9 mouse cellular contexts compared by ENCODE assay signal in the genomic region with DNA sequence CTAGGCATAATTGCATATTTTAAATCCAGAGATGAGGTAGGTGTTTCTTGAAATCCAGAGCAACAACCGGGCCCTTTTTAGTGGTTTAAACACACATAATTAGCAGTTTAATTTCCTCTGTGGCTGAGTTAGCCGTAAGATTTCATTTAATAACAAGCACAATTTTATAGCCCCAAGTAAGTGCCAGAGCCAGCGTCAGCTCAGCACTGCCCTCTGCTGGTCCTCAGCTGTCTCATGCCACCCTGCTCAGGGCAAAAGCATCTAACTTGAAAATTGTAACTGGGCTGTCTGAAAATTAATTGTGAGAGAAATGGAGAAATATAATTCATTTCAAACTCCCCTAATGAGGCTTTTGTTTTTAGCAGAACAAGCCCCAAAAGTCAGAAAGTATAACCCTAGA.
DNase-seq lines count a peak whose midpoint lies in the region; ATAC-seq and TF ChIP-seq lines count a peak whose summit lies in the region.
"Had no signal": no experiment of that assay in that cellular context is flagged by ENCODE, and none has a peak within 500 bp of the region (broad histone marks: within the 10 kb centered on the region; RNA-seq: fewer than 3 reads in every experiment).

No protein-coding gene starts in this region.

- no peaks in the 10 kb centered on the region for H3K36me3 ChIP-seq in heart, adult 2 months (ENCODE audit: control insufficient read depth, insufficient read depth, low read length)
- no peaks in the 10 kb centered on the region for H3K36me3 ChIP-seq in heart, embryonic 11.5 days (ENCODE audit: control insufficient read depth, insufficient read depth, low read length)
- no peaks in the 10 kb centered on the region for H3K36me3 ChIP-seq in forebrain, embryonic 13.5 days (ENCODE audit: poor library complexity, severe bottlenecking)
- no peaks in the 10 kb centered on the region for H3K36me3 ChIP-seq in neural tube, embryonic 11.5 days (ENCODE audit: control insufficient read depth, insufficient read depth, low read length)

- intact Hi-C loops in heart, adult 2 months (cut with DNase I), result loop anchor here (1.0 kb wide), 1 partner anchor 1054 kb away; no protein-coding TSS in a partner anchor
- intact Hi-C loops in left cerebral cortex, postnatal 25 days (cut with DNase I), result loop anchor here (5.0 kb wide), 5 partner anchors 438 to 1053 kb away; partner anchors contain the start of gene Tle4

- no peak for ATAC-seq in heart, embryonic 11.5 days (replicated peaks; ENCODE audit: insufficient number of reproducible peaks, low FRiP score, low TSS enrichment)
- peak; percentile 76 for ATAC-seq in forebrain, embryonic 13.5 days
- no peak for ATAC-seq in neural tube, embryonic 11.5 days (ENCODE audit: insufficient read depth, low FRiP score, low TSS enrichment)

- no peak overlapping the region for H3K9ac ChIP-seq in heart, adult 2 months (ENCODE audit: low read depth, low read length)
- H3K9ac ChIP-seq in heart, embryonic 11.5 days (ENCODE audit: low read depth, low read length), result no peak overlapping the region
- no peak overlapping the region for H3K9ac ChIP-seq in forebrain, embryonic 13.5 days
- H3K9ac ChIP-seq in neural tube, embryonic 11.5 days (ENCODE audit: low read length), result no peak overlapping the region

- TF ChIP-seq EP300 in heart, adult 2 months (IDR thresholded peaks at IDR 0.05; ENCODE audit: insufficient read depth, low read depth, low read length), result no peak

- no peaks in the 10 kb centered on the region for H3K27me3 ChIP-seq in heart, adult 2 months (ENCODE audit: control insufficient read depth, insufficient read depth, low read length)
- no peaks in the 10 kb centered on the region for H3K27me3 ChIP-seq in heart, embryonic 11.5 days (ENCODE audit: control insufficient read depth, insufficient read depth, low read length)
- H3K27me3 ChIP-seq in forebrain, embryonic 13.5 days, result peaks cover 30% of the 10 kb centered on the region
- no peaks in the 10 kb centered on the region for H3K27me3 ChIP-seq in neural tube, embryonic 11.5 days (ENCODE audit: control insufficient read depth, insufficient read depth, low read length)
- H3K27me3 ChIP-seq: megakaryocyte, embryonic 14.5 days had no signal

- H3K4me2 ChIP-seq in heart, embryonic 11.5 days, result no peak overlapping the region
- H3K4me2 ChIP-seq in forebrain, embryonic 13.5 days, result no peak overlapping the region
- H3K4me2 ChIP-seq in neural tube, embryonic 11.5 days (ENCODE audit: low read depth), result no peak overlapping the region

- peak; percentile 15 to 56 for DNase-seq in heart, adult 2 months
- DNase-seq in brain, embryonic 14.5 days (ENCODE audit: low read depth), result peak; percentile 90
- DNase-seq in hindlimb bud, embryonic 11.5 days (ENCODE audit: extremely low spot score, low read depth, low spot score), result peak; percentile 39
- DNase-seq in left cerebral cortex, postnatal 25 days (ENCODE audit: low spot score in 2 of 2), result peak; percentile 69 to 70
- peak; percentile 75 for DNase-seq in neural tube, embryonic 11.5 days (ENCODE audit: low spot score)
- DNase-seq in testis, postnatal 10 days (ENCODE audit: low spot score), result peak; percentile 84

- peak; percentile 95 for TF ChIP-seq CTCF in heart, adult 2 months (IDR thresholded peaks at IDR 0.05)
- TF ChIP-seq CTCF in brain, embryonic 14.5 days (IDR thresholded peaks at IDR 0.05; ENCODE audit: borderline replicate concordance, extremely low read depth, insufficient read depth, insufficient read length), result peak; percentile 96

- H3K79me2 ChIP-seq in heart, adult 2 months (replicated peaks; ENCODE audit: control insufficient read depth, insufficient read depth, low read length), result no peaks in the 10 kb centered on the region

- no peaks in the 10 kb centered on the region for H3K9me3 ChIP-seq in heart, embryonic 11.5 days (replicated peaks; ENCODE audit: control insufficient read depth, low read length)
- H3K9me3 ChIP-seq in forebrain, embryonic 13.5 days (replicated peaks), result no peaks in the 10 kb centered on the region
- no peaks in the 10 kb centered on the region for H3K9me3 ChIP-seq in neural tube, embryonic 11.5 days (ENCODE audit: control insufficient read depth, low read length)
- H3K9me3 ChIP-seq: megakaryocyte, embryonic 14.5 days had no signal

- no peak overlapping the region for H3K27ac ChIP-seq in heart, adult 2 months
- no peak overlapping the region for H3K27ac ChIP-seq in heart, embryonic 11.5 days (ENCODE audit: low read depth, low read length)
- no peak overlapping the region for H3K27ac ChIP-seq in forebrain, embryonic 13.5 days
- no peak overlapping the region for H3K27ac ChIP-seq in neural tube, embryonic 11.5 days (ENCODE audit: low read depth, low read length)

- H3K4me3 ChIP-seq in heart, adult 2 months, result no peak overlapping the region
- no peak overlapping the region for H3K4me3 ChIP-seq in heart, embryonic 11.5 days (ENCODE audit: low read depth, low read length)
- no peak overlapping the region for H3K4me3 ChIP-seq in forebrain, embryonic 13.5 days
- H3K4me3 ChIP-seq in neural tube, embryonic 11.5 days (ENCODE audit: low read depth, low read length), result no peak overlapping the region
- H3K4me3 ChIP-seq: megakaryocyte, embryonic 14.5 days had no signal

- WGBS in heart, adult 2 months, result 16% methylated on average over 3 of the region's 3 CpGs
- WGBS in heart, embryonic 11.5 days (ENCODE audit: insufficient replicate concordance), result 24% methylated on average over 3 of the region's 3 CpGs
- 6% methylated on average over 3 of the region's 3 CpGs for WGBS in forebrain, embryonic 13.5 days
- 14% methylated on average over 3 of the region's 3 CpGs for whole genome bisulfite sequencing in neural tube, embryonic 11.5 days

- no peak for TF ChIP-seq POLR2A in heart, adult 2 months (IDR thresholded peaks at IDR 0.05; ENCODE audit: insufficient read depth, low read depth, low read length)
- no peak for TF ChIP-seq POLR2A in brain, embryonic 14.5 days (IDR thresholded peaks at IDR 0.05; ENCODE audit: borderline replicate concordance, extremely low read depth, insufficient read depth, insufficient read length, poor library complexity, severe bottlenecking)

- H3K4me1 ChIP-seq in heart, adult 2 months (ENCODE audit: control insufficient read depth, insufficient read depth, low read length), result no peaks in the 10 kb centered on the region
- H3K4me1 ChIP-seq in heart, embryonic 11.5 days (ENCODE audit: control insufficient read depth, insufficient read depth, low read length), result no peaks in the 10 kb centered on the region
- H3K4me1 ChIP-seq in forebrain, embryonic 13.5 days, result peaks cover 5% of the 10 kb centered on the region; the same call in 1 of the 2 replicates
- H3K4me1 ChIP-seq in neural tube, embryonic 11.5 days (ENCODE audit: control insufficient read depth, insufficient read depth, low read length), result no peaks in the 10 kb centered on the region
- H3K4me1 ChIP-seq: megakaryocyte, embryonic 14.5 days had no signal

Comparison
In these comparisons a context has a peak if more than half of its experiments do, and no peak if none do; other contexts are left out.
1. DNase-seq: peak in every context shown above with its lines; median percentile 90 in brain, embryonic 14.5 days; 84 in testis, postnatal 10 days; 75 in neural tube, embryonic 11.5 days; 70 in left cerebral cortex, postnatal 25 days; 39 in hindlimb bud, embryonic 11.5 days; 36 in heart, adult 2 months.